Mouse (Mus musculus): ENCODE data around the gene Lmod2. TPM values are rescaled to one million over a fixed set of nuclear protein-coding genes. Genes with fewer than 3 reads are reported as not detected.

The Lmod2 gene
- polyA plus RNA-seq, 1 experiment from 2014 or later: 10.7 TPM

DNA sequence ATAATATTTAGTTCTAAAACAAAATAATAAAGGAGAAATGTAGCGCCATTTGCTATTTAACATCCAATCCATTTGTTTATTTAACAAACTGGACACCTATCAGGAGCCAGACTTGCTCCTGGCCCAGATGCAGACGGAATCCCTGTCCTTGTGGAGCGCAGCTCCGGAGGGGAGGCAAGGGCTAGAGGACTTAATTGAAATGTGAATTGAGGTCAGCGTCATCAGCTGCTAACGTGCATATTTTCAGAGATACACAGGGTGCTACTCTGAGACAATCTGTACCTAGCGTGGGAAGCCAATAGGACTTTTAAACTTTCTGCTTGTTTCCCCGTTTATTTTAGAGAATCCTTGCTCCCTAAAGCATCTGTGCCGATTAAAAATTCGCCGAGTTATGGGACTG lies 27.3 kb upstream of the Lmod2 start:
- no peaks in the 10 kb centered on the region for H3K4me1 ChIP-seq (ENCODE audit: control insufficient read depth, insufficient read depth, low read length)
- H3K27me3 ChIP-seq (replicated peaks; ENCODE audit: control insufficient read depth, insufficient read depth, low read length): no peaks in the 10 kb centered on the region

DNA sequence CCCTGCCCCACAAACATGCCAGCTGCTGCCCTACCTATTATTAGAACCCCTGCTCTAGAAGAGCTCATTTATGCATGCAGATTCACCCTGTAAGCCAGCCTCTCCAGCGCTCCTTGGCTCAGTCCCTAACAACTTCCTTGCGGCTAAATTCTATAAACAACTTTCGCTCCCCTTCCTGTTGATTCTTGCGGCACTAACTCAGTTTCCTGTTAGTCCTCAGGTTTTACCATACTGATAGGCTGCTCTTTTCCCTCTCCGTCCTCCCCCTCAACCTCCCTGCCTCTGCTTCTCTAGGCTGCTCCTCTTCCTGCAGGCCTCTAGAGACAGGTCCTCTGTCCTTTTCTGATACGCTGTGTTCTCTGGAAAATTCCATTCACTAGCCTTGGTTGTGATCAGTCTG lies 26.4 kb upstream of the Lmod2 start:
- H3K9me3 ChIP-seq (ENCODE audit: control insufficient read depth, low read length): no peaks in the 10 kb centered on the region
- no peaks in the 10 kb centered on the region for H3K36me3 ChIP-seq (ENCODE audit: control insufficient read depth, insufficient read depth, low read length)
- 65% methylated on average over 6 of the region's 6 CpGs for WGBS
- H3K4me2 ChIP-seq (ENCODE audit: low read depth, low read length): no peak overlapping the region
- no peak for ATAC-seq (ENCODE audit: low read depth)
- H3K27ac ChIP-seq (replicated peaks; ENCODE audit: low read depth, low read length): no peak overlapping the region; the same call in 1 of the 2 replicates
- no peak overlapping the region for H3K4me3 ChIP-seq (ENCODE audit: low read depth, low read length)
- no peaks in the 10 kb centered on the region for H3K27me3 ChIP-seq (replicated peaks; ENCODE audit: control insufficient read depth, insufficient read depth, low read length)
- no peak for DNase-seq (ENCODE audit: low spot score)
- H3K4me1 ChIP-seq (ENCODE audit: control insufficient read depth, insufficient read depth, low read length): no peaks in the 10 kb centered on the region
- no peak overlapping the region for H3K9ac ChIP-seq (ENCODE audit: low read depth, low read length)

More for the DNA sequence above, 27.3 kb upstream of the Lmod2 start:
- Histone ChIP-seq H3K27ac (replicated peaks; ENCODE audit: low read depth, low read length) (no peak overlapping the region), H3K4me3 (ENCODE audit: low read depth, low read length) (no peak overlapping the region), H3K9ac (ENCODE audit: low read depth, low read length) (no peak overlapping the region), H3K9me3 (ENCODE audit: control insufficient read depth, low read length) (no peaks in the 10 kb centered on the region), H3K36me3 (ENCODE audit: control insufficient read depth, insufficient read depth, low read length) (no peaks in the 10 kb centered on the region), H3K4me2 (ENCODE audit: low read depth, low read length) (no peak overlapping the region)
- ATAC-seq (ENCODE audit: low read depth): no peak
- no peak for DNase-seq (ENCODE audit: low spot score)
- WGBS: 67% methylated on average over 11 of the region's 11 CpGs

DNA sequence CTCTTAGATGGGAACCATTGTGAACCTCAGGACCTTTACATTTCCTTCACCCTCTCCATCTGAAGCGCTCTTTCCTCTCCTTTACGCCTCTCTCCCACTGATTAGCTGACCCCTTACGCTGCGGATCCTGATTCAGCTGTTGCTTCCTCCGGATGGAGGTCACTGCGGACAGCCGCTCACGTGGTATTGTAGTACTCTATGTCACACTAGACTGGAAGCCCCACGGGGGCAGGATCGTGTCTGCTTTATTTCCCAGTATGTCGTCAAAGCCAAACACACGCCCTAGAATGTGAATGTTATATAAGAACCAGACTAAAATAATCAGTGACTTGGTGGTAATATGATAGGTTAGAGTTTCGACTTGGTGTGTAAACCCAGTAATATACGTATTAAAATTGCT lies 25.1 kb upstream of the Lmod2 start:
- ATAC-seq (ENCODE audit: low read depth) (no peak), DNase-seq (ENCODE audit: low spot score) (no peak)
- H3K9me3 ChIP-seq (ENCODE audit: control insufficient read depth, low read length): no peaks in the 10 kb centered on the region
- H3K36me3 ChIP-seq (ENCODE audit: control insufficient read depth, insufficient read depth, low read length): no peaks in the 10 kb centered on the region
- no peak overlapping the region for H3K27ac ChIP-seq (replicated peaks; ENCODE audit: low read depth, low read length)
- 78% methylated on average over 14 of the region's 14 CpGs for WGBS
- H3K4me1 ChIP-seq (ENCODE audit: control insufficient read depth, insufficient read depth, low read length): no peaks in the 10 kb centered on the region
- H3K27me3 ChIP-seq (replicated peaks; ENCODE audit: control insufficient read depth, insufficient read depth, low read length): no peaks in the 10 kb centered on the region
- no peak overlapping the region for H3K9ac ChIP-seq (ENCODE audit: low read depth, low read length)
- no peak overlapping the region for H3K4me2 ChIP-seq (ENCODE audit: low read depth, low read length)
- no peak overlapping the region for H3K4me3 ChIP-seq (ENCODE audit: low read depth, low read length)

DNA sequence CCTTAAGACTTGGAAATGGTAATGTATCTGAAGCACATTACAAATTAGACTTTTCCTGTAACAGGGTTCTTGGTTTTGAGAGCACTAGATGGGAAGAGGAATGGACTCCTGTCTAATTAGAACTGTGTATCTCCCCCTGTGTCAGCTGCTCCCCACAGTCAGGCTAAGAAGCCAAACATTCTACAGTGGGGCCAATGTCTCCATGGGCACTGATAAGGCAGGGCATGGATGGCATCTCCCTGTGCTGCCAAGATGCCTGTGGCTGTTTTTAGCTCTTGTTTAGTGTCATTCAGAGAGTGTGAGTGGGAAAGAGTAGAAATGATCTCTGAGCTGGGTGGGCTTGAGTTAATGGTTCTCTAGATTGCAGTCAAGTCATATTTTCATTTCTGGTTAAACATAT lies 24.2 kb upstream of the Lmod2 start:
- Histone ChIP-seq H3K4me1 (ENCODE audit: control insufficient read depth, insufficient read depth, low read length) (no peaks in the 10 kb centered on the region), H3K27me3 (replicated peaks; ENCODE audit: control insufficient read depth, insufficient read depth, low read length) (no peaks in the 10 kb centered on the region), H3K4me2 (ENCODE audit: low read depth, low read length) (no peak overlapping the region), H3K27ac (replicated peaks; ENCODE audit: low read depth, low read length) (no peak overlapping the region), H3K36me3 (ENCODE audit: control insufficient read depth, insufficient read depth, low read length) (no peaks in the 10 kb centered on the region), H3K9me3 (ENCODE audit: control insufficient read depth, low read length) (no peaks in the 10 kb centered on the region), H3K4me3 (ENCODE audit: low read depth, low read length) (no peak overlapping the region), H3K9ac (ENCODE audit: low read depth, low read length) (no peak overlapping the region)
- DNase-seq (ENCODE audit: low spot score) (no peak), ATAC-seq (ENCODE audit: low read depth) (no peak)

DNA sequence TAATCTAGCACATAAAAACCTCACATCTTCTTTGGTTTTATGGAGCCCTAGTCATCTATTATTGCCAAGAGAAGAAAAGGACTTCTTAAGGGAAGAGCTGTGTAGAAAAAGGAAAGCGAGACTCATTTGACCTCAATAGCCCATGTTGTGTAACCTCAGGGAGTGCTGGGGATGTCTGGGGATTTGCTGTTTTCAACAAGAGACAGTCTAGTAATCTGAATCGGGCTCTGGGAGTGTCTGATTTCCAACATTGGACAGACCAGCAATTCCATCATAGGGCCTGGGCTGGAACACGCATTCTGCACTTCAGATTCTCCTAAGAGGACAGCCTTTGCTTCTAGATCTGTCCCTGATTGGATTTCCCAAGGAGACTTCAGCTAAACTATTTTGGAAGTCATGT lies 14.1 kb upstream of the Lmod2 start:
- no peak for DNase-seq (ENCODE audit: low spot score)
- H3K36me3 ChIP-seq (ENCODE audit: control insufficient read depth, insufficient read depth, low read length): no peaks in the 10 kb centered on the region
- no peak overlapping the region for H3K4me3 ChIP-seq (ENCODE audit: low read depth, low read length)
- no peaks in the 10 kb centered on the region for H3K9me3 ChIP-seq (ENCODE audit: control insufficient read depth, low read length)
- H3K4me1 ChIP-seq (ENCODE audit: control insufficient read depth, insufficient read depth, low read length): no peaks in the 10 kb centered on the region
- no peak overlapping the region for H3K27ac ChIP-seq (replicated peaks; ENCODE audit: low read depth, low read length)
- H3K9ac ChIP-seq (ENCODE audit: low read depth, low read length): no peak overlapping the region
- ATAC-seq (ENCODE audit: low read depth): no peak
- no peak overlapping the region for H3K4me2 ChIP-seq (ENCODE audit: low read depth, low read length)
- no peaks in the 10 kb centered on the region for H3K27me3 ChIP-seq (replicated peaks; ENCODE audit: control insufficient read depth, insufficient read depth, low read length)
- 72% methylated on average over 3 of the region's 3 CpGs for WGBS

DNA sequence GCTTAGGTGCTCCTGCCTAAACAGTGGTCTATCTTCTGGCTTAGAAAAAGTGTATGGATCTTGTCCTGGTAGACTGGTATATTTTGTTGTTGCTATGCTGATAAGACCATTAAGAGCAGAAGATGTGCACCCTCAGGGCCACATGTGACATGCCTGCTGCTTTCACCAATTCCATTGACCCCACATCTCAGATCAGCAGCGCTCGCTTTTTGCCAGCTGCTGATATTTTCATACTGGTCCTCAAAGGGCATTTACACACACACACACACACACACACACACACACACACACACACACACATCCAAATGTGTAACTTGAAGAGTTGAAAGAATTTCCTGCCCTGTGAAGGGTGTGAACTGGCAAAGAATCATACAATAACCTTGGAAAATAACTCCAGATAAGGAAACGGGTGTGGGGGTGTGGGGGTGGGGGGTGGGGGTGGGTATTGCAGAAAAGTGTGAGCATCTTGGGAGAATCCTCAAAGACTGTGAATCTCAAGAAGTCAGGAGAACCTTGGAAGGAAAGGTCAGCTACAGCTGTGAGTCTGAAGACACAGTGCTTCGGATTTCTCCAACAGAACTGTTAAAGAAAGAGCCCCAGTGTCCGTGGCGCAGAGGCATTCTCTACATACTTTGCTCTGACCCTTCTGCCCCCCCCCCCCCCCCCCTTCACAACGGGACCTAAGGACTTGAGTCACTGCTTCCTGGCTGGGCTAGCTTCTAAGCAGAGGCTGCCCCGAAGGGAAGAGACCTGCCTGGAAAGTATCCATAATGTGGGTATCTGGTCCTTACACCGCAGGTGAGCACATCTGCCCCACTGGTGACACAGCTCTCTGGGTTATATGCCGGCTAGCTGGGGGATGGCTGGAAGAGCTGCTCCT lies 11.9 kb upstream of the Lmod2 start:
- Histone ChIP-seq H3K27ac (replicated peaks; ENCODE audit: low read depth, low read length) (no peak overlapping the region), H3K4me1 (ENCODE audit: control insufficient read depth, insufficient read depth, low read length) (no peaks in the 10 kb centered on the region), H3K36me3 (ENCODE audit: control insufficient read depth, insufficient read depth, low read length) (no peaks in the 10 kb centered on the region), H3K9ac (ENCODE audit: low read depth, low read length) (no peak overlapping the region), H3K4me3 (ENCODE audit: low read depth, low read length) (no peak overlapping the region), H3K27me3 (replicated peaks; ENCODE audit: control insufficient read depth, insufficient read depth, low read length) (no peaks in the 10 kb centered on the region), H3K4me2 (ENCODE audit: low read depth, low read length) (no peak overlapping the region), H3K9me3 (ENCODE audit: control insufficient read depth, low read length) (no peaks in the 10 kb centered on the region)
- 36% methylated on average over 9 of the region's 10 CpGs for WGBS
- ATAC-seq (ENCODE audit: low read depth): 0 out of 2 replicates have a peak, but pooled peaks have one; percentile 18
- no peak for DNase-seq (ENCODE audit: low spot score)

DNA sequence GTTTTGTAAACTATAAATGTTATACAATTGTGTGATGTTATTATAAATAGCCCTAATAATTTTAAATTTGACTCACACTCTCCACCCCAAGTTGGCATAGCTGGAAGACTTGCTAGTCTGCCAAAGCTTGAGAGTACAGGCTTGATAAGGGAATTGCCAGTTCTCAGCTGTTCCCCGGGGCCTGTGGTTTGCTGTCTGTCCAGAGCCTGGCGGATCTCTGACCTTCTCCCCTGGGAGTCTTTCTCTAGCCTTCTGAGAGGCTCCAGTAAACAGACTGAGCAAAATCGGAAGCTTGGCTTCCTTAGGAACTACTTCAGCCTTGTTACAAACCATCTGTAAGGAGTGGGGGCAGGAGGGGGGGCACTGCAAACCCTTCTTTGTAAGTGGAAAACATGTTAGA lies 10.7 kb upstream of the Lmod2 start:
- no peak overlapping the region for H3K27ac ChIP-seq (replicated peaks; ENCODE audit: low read depth, low read length)
- H3K9ac ChIP-seq (ENCODE audit: low read depth, low read length): no peak overlapping the region
- DNase-seq (ENCODE audit: low spot score): peak; percentile 42
- no peaks in the 10 kb centered on the region for H3K9me3 ChIP-seq (ENCODE audit: control insufficient read depth, low read length)
- H3K36me3 ChIP-seq (ENCODE audit: control insufficient read depth, insufficient read depth, low read length): no peaks in the 10 kb centered on the region
- no peak for ATAC-seq (ENCODE audit: low read depth)
- no peaks in the 10 kb centered on the region for H3K27me3 ChIP-seq (replicated peaks; ENCODE audit: control insufficient read depth, insufficient read depth, low read length)
- 23% methylated on average over 3 of the region's 3 CpGs for WGBS
- no peak overlapping the region for H3K4me2 ChIP-seq (ENCODE audit: low read depth, low read length)
- no peak overlapping the region for H3K4me3 ChIP-seq (ENCODE audit: low read depth, low read length)
- no peaks in the 10 kb centered on the region for H3K4me1 ChIP-seq (ENCODE audit: control insufficient read depth, insufficient read depth, low read length)

DNA sequence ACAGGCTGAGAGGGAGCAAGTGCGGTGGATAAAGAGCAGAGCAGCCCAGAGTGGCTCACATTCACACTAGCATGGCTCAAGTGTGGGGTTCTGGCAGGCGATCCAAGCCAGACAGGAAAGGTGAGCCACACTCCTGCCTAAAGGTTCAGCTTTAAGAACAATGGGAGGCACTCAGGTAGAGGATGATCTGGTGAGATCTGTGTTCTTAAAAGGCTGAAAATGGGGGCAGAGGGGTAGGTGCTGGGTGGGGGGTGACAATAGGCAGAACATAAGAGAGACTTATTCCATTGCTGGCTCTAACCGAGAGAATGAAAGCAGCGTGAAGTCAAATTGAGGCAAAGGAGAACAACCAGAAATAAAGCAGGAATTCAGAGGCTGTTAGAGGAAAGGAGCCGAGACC lies 7.3 kb upstream of the Lmod2 start:
- Histone ChIP-seq H3K27ac (replicated peaks; ENCODE audit: low read depth, low read length) (no peak overlapping the region), H3K4me1 (ENCODE audit: control insufficient read depth, insufficient read depth, low read length) (no peaks in the 10 kb centered on the region), H3K36me3 (ENCODE audit: control insufficient read depth, insufficient read depth, low read length) (no peaks in the 10 kb centered on the region), H3K27me3 (replicated peaks; ENCODE audit: control insufficient read depth, insufficient read depth, low read length) (no peaks in the 10 kb centered on the region), H3K9me3 (ENCODE audit: control insufficient read depth, low read length) (no peaks in the 10 kb centered on the region), H3K4me2 (ENCODE audit: low read depth, low read length) (no peak overlapping the region), H3K9ac (ENCODE audit: low read depth, low read length) (no peak overlapping the region), H3K4me3 (ENCODE audit: low read depth, low read length) (no peak overlapping the region)
- 65% methylated on average over 5 of the region's 5 CpGs for WGBS
- no peak for DNase-seq (ENCODE audit: low spot score)
- ATAC-seq (ENCODE audit: low read depth): peak; percentile 51; the same call in 1 of the 2 replicates

Data from embryonic facial prominence, embryonic 14.5 days (tissue).